Mouse (Mus musculus) limb, embryonic 12.5 days (tissue): ENCODE results near the gene S100a14. TPM values are rescaled to one million over a fixed set of nuclear protein-coding genes. Genes with fewer than 3 reads are reported as not detected.
A peak's percentile ranks its signal among the peaks of the same experiment; 100 is the strongest.

Source experiments
- ATAC-seq: fragments of 200-750 bp; cut with Nextera tagmentation; 2 replicates; pipeline ENCODE4 v1.8.0; 2017; ENCODE audit warnings: low read depth, moderate TSS enrichment; ENCODE audit not compliant: insufficient number of reproducible peaks, insufficient read depth, low FRiP score, low TSS enrichment
- H3K27ac ChIP-seq: fragments of 300-500 bp; sonication (generic); 2 replicates; pipeline ENCODE4 v1.5.1; 2016; ENCODE audit warnings: mild to moderate bottlenecking, moderate library complexity
- H3K27me3 ChIP-seq: fragments of 300-500 bp; sonication (generic); 2 replicates; pipeline ENCODE4 v1.6.1; 2016; ENCODE audit warnings: mild to moderate bottlenecking, moderate library complexity
- H3K36me3 ChIP-seq: fragments of 300-500 bp; sonication (generic); 2 replicates; pipeline ENCODE4 v1.6.1; 2016; ENCODE audit warnings: mild to moderate bottlenecking, moderate library complexity
- H3K4me1 ChIP-seq: fragments of 300-500 bp; sonication (generic); replicated peaks from 2 replicates; pipeline ENCODE4 v1.6.1; 2016
- H3K4me2 ChIP-seq: fragments of 300-500 bp; sonication (generic); 2 replicates; pipeline ENCODE4 v1.6.1; 2016; ENCODE audit warnings: mild to moderate bottlenecking, moderate library complexity
- H3K4me3 ChIP-seq: fragments of 300-500 bp; sonication (generic); replicated peaks from 2 replicates; pipeline ENCODE4 v1.5.1; 2016; ENCODE audit warnings: mild to moderate bottlenecking
- H3K9ac ChIP-seq: fragments of 300-500 bp; sonication (generic); replicated peaks from 2 replicates; pipeline ENCODE4 v1.6.1; 2016; ENCODE audit warnings: mild to moderate bottlenecking, moderate library complexity
- H3K9me3 ChIP-seq: fragments of 300-500 bp; sonication (generic); 2 replicates; pipeline ENCODE4 v1.6.1; 2016; ENCODE audit warnings: mild to moderate bottlenecking, moderate library complexity
- WGBS: fragments of 180-500 bp; shearing (Covaris S2); methylation state at CpG from one replicate; pipeline ENCODE4 v1.1.7; 2016; 5-methylcytosine and 5-hydroxymethylcytosine counted together
- polyA plus RNA-seq: library from polyadenylated mRNA; unstranded; fragments of >200 nt; fragmentation: Nextera tagmentation; extraction: Ambion mirVana; gene quantifications from 2 replicates; pipeline ENCODE4 v1.2.1, GENCODE M21; 2016

Gene S100a14
- 0.20 and 1.0 TPM in 2 replicates for polyA plus RNA-seq

DNA sequence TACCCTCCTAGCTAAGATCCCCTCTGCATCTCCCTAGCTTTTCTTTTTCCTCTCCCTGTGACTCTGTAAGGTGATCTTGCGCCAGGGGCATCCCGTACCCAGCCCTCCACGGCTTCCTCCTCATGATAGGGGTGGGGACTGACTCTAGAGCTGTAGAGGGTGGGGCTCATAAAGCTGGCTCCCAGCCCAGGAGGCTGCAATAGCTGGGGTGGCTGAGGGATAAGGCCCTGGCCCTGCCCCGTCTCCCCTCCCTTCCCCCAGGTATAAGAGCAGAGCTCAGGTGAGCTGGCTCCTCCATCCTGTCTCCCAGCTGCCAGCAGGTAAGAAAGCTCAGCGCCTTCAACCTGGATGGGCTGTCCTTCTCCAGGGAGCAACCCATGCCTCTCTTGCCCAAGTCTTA lies at the start of gene S100a14:
Gene S100a14 (plus strand): TSS at position 277 of the 400 bp plus-strand sequence.
- Histone ChIP-seq H3K9ac (no peak within 1 kb of the TSS), H3K9me3 (no peaks in the 10 kb centered on the region), H3K27me3 (0 out of 2 replicates have a peak, but pooled peaks cover 7% of the 10 kb centered on the region), H3K36me3 (no peaks in the 10 kb centered on the region), H3K4me3 (no peak within 1 kb of the TSS), H3K4me2 (no peak within 1 kb of the TSS), H3K4me1 (no peaks in the 10 kb centered on the region), H3K27ac (no peak within 1 kb of the TSS)
- 65% methylated on average over 5 of the region's 5 CpGs for WGBS
- no peak for ATAC-seq

DNA sequence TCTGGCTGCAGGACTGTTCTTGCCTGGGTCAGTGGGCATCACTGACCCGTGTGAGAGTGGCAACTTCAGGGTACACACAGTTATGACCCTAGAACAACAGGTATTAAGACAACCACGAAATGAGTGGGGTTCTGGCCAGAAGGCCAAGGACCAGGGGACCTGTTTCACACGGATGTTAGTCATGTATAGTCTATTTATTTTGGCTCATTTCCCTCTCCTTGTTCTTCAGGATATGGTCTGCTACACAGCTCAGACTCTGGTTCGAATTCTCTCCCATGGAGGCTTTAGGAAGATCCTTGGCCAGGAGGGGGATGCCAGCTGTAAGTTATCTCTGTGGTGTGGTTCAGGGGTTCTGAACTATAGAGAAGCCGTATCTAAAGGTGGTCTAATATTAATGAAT lies 39.7 kb upstream of the S100a14 start:
- peaks cover 74% of the 10 kb centered on the region for H3K36me3 ChIP-seq
- 86% methylated on average over 5 of the region's 5 CpGs for WGBS
- no peak for ATAC-seq

DNA sequence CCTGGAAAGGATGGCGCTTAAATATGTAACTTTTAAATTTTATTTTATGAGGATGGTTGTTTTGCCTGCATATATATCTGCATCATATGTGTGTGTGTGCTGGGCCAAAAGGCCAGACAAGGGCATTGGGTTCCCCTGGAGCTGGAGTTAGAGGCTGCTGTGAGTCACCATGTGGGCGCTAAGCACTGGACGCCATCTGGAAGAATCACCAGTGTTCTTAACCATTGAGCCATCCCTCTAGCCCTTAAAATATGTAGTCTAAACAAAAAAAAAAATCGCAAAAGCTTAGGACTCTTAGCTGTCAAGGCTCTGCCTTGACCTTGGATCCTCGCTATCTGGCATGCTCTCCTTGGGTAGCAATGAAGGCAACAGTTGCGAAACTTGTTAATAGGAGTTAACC lies 38.1 kb upstream of the S100a14 start:
- no peak for ATAC-seq
- Histone ChIP-seq H3K9me3 (no peaks in the 10 kb centered on the region), H3K27ac (no peak overlapping the region), H3K36me3 (peaks cover 58% of the 10 kb centered on the region), H3K4me1 (peaks cover 6% of the 10 kb centered on the region; the same call in 1 of the 2 replicates), H3K9ac (no peak overlapping the region), H3K4me2 (no peak overlapping the region), H3K27me3 (no peaks in the 10 kb centered on the region), H3K4me3 (no peak overlapping the region)
- WGBS: 87% methylated on average over 6 of the region's 6 CpGs

More for the DNA sequence above, 39.7 kb upstream of the S100a14 start:
- H3K27me3 ChIP-seq: no peaks in the 10 kb centered on the region
- no peak overlapping the region for H3K27ac ChIP-seq
- no peak overlapping the region for H3K4me2 ChIP-seq
- H3K9ac ChIP-seq: no peak overlapping the region
- H3K9me3 ChIP-seq: no peaks in the 10 kb centered on the region
- peaks cover 6% of the 10 kb centered on the region; the same call in 1 of the 2 replicates for H3K4me1 ChIP-seq
- H3K4me3 ChIP-seq: no peak overlapping the region

DNA sequence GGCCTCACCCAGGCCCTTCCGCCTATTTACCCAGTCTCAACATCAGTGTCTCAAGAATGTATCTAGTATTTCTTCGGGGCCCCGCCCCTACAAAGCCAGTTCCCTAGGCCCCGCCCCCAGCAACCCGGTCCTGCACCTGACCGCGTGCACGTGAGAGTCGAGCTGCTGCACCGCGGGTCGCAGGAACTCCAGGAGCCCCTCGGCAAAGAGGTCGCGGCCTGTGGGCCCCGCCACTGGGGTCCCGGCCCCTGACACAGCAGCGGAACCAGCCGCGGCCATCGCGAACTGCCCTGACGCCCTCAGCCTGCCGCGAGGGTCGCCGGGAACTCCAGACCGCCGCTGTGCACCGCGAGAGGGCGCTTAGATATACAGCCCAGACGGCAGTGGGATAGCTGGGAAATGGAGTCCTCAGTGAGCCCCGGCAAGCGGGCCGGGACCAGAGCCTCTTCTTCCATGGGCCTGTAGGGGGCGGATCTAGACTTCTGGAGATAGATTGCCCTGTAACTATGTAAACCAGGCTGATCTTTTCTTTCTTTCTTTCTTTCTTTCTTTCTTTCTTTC lies 35.9 kb upstream of the S100a14 start, which contains the start of gene Snapin:
Gene Snapin (minus strand): TSS at position 338 of the 561 bp plus-strand sequence.
- WGBS: under 1% methylated on average over 37 of the region's 37 CpGs
- Histone ChIP-seq H3K27ac (peak within 1 kb of the TSS; percentile 72; the same call in 1 of the 2 replicates), H3K9ac (peak within 1 kb of the TSS; percentile 70), H3K36me3 (peaks cover 42% of the 10 kb centered on the region), H3K4me3 (peak within 1 kb of the TSS; percentile 70), H3K27me3 (no peaks in the 10 kb centered on the region), H3K4me2 (peak within 1 kb of the TSS; percentile 65), H3K4me1 (peaks cover 6% of the 10 kb centered on the region; the same call in 1 of the 2 replicates), H3K9me3 (no peaks in the 10 kb centered on the region)
- ATAC-seq: peak; percentile 97

DNA sequence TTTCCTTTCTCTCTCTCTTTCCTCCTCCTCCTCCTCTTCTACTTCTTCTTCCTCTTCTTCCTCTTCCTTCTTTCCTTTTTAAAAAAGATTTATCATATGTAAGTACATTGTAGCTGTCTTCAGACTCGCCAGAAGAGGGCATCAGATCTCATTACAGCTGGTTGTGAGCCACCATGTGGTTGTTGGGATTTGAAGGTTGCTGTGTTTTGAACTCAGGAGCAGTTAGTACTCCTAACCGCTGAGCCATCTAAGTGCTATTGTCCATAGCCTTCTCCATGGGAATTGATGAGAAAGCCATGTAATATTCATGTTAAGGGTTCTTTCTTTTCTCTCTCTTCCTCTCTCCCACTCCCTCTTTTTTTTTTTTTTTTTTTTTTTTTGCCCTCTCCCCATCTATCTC lies 35.3 kb upstream of the S100a14 start:
- H3K27ac ChIP-seq: no peak overlapping the region
- 41% methylated on average over 2 of the region's 2 CpGs for WGBS
- no peak overlapping the region for H3K9ac ChIP-seq
- peaks cover 6% of the 10 kb centered on the region; the same call in 1 of the 2 replicates for H3K4me1 ChIP-seq
- no peaks in the 10 kb centered on the region for H3K27me3 ChIP-seq
- H3K4me2 ChIP-seq: no peak overlapping the region
- H3K9me3 ChIP-seq: no peaks in the 10 kb centered on the region
- no peak overlapping the region for H3K4me3 ChIP-seq
- H3K36me3 ChIP-seq: peaks cover 42% of the 10 kb centered on the region
- no peak for ATAC-seq

GRCm38 (mm10) chr3:90493831-90494540 lies 32.7 kb upstream of the S100a14 start:
- peaks cover 6% of the 10 kb centered on the region; the same call in 1 of the 2 replicates for H3K4me1 ChIP-seq
- no peak overlapping the region for H3K4me2 ChIP-seq
- H3K4me3 ChIP-seq: no peak overlapping the region
- WGBS: 66% methylated on average over 4 of the region's 4 CpGs
- peaks cover 44% of the 10 kb centered on the region for H3K36me3 ChIP-seq
- H3K9ac ChIP-seq: no peak overlapping the region
- no peaks in the 10 kb centered on the region for H3K27me3 ChIP-seq
- no peak for ATAC-seq
- H3K27ac ChIP-seq: no peak overlapping the region
- H3K9me3 ChIP-seq: no peaks in the 10 kb centered on the region

- Histone ChIP-seq H3K9me3 (no peaks in the 10 kb centered on the region), H3K4me2 (no peak overlapping the region), H3K4me3 (no peak overlapping the region), H3K27me3 (no peaks in the 10 kb centered on the region), H3K36me3 (peaks cover 56% of the 10 kb centered on the region), H3K4me1 (no peaks in the 10 kb centered on the region), H3K9ac (no peak overlapping the region), H3K27ac (no peak overlapping the region)
- no peak for ATAC-seq
- 93% methylated on average over 7 of the region's 7 CpGs for WGBS
Measured at GRCm38 (mm10) chr3:90495850-90496525, 30.7 kb upstream of the S100a14 start.

DNA sequence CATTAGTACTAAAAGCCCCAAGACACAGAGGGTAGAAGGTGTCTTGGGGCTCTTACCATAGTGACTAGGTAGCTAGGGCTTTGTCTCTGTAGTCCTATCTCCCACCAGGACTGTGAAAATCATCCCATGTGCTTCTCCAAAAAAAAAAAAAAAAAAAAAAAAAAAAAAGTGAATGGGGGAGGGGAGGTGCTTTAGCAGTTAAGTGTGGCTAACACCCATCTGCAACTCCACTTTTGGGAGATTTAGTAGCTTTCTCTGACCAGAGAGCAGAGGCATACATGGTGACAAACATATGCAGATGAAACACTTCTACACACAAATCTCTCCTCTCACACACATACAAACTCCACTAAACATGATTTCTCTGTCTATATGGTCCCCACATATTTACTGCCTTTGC lies 29.1 kb upstream of the S100a14 start:
- Histone ChIP-seq H3K4me1 (no peaks in the 10 kb centered on the region), H3K27ac (no peak overlapping the region), H3K9me3 (no peaks in the 10 kb centered on the region), H3K36me3 (peaks cover 72% of the 10 kb centered on the region), H3K4me3 (no peak overlapping the region), H3K9ac (no peak overlapping the region), H3K27me3 (no peaks in the 10 kb centered on the region), H3K4me2 (no peak overlapping the region)
- ATAC-seq: no peak

DNA sequence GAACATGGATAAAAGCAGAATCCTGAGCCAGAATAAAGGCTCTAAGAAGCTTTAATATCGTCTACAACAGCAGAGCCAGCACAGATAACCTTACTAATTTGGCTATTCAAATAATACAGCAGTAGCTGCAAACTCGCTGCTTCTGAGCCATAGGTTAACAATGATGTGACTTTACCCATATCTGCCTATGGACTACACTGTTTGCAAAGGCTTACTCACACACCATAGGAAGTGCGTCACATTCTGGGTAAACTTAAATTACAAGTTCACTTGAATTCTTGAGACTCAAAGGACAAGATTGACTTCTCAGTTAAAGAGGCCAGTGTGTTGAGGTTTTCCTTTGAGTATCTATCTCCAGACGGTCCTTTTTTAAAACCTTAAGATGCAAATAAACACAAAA lies 23.2 kb upstream of the S100a14 start:
- H3K9ac ChIP-seq: no peak overlapping the region
- no peak overlapping the region for H3K27ac ChIP-seq
- 88% methylated on average over 4 of the region's 4 CpGs for WGBS
- H3K4me1 ChIP-seq: peaks cover 22% of the 10 kb centered on the region
- no peak for ATAC-seq
- no peaks in the 10 kb centered on the region for H3K9me3 ChIP-seq
- H3K4me2 ChIP-seq: no peak overlapping the region
- peaks cover 91% of the 10 kb centered on the region for H3K36me3 ChIP-seq
- H3K27me3 ChIP-seq: no peaks in the 10 kb centered on the region
- no peak overlapping the region for H3K4me3 ChIP-seq

- no peaks in the 10 kb centered on the region for H3K9me3 ChIP-seq
- 90% methylated on average over 5 of the region's 5 CpGs for WGBS
- no peaks in the 10 kb centered on the region for H3K27me3 ChIP-seq
- ATAC-seq: no peak
- H3K4me1 ChIP-seq: peaks cover 22% of the 10 kb centered on the region
- H3K36me3 ChIP-seq: peaks cover 73% of the 10 kb centered on the region
- H3K9ac ChIP-seq: no peak overlapping the region
- H3K4me2 ChIP-seq: no peak overlapping the region
- H3K4me3 ChIP-seq: no peak overlapping the region
- no peak overlapping the region for H3K27ac ChIP-seq
Measured at GRCm38 (mm10) chr3:90505216-90505615, 21.4 kb upstream of the S100a14 start.

GRCm38 (mm10) chr3:90506362-90506761 lies 20.3 kb upstream of the S100a14 start:
- H3K36me3 ChIP-seq: peaks cover 67% of the 10 kb centered on the region
- H3K4me2 ChIP-seq: no peak overlapping the region
- ATAC-seq: no peak
- no peak overlapping the region for H3K9ac ChIP-seq
- 0 out of 2 replicates have a peak, but pooled peaks cover 5% of the 10 kb centered on the region for H3K27me3 ChIP-seq
- 88% methylated on average over 3 of the region's 3 CpGs for WGBS
- H3K27ac ChIP-seq: no peak overlapping the region
- H3K4me3 ChIP-seq: no peak overlapping the region
- H3K4me1 ChIP-seq: peaks cover 22% of the 10 kb centered on the region
- no peaks in the 10 kb centered on the region for H3K9me3 ChIP-seq
